Mouse (Mus musculus): ENCODE results near the gene E2f3. TPM values are rescaled to one million over a fixed set of nuclear protein-coding genes. Genes with fewer than 3 reads are reported as not detected.
A peak's percentile ranks its signal among the peaks of the same experiment; 100 is the strongest.

E2f3 gene
- total RNA-seq (2015; ENCODE audit: low replicate concordance) (3.8 and 5.0 TPM in 2 replicates), total RNA-seq (2017; ENCODE audit: low replicate concordance) (6.3 and 7.7 TPM in 2 replicates)

DNA sequence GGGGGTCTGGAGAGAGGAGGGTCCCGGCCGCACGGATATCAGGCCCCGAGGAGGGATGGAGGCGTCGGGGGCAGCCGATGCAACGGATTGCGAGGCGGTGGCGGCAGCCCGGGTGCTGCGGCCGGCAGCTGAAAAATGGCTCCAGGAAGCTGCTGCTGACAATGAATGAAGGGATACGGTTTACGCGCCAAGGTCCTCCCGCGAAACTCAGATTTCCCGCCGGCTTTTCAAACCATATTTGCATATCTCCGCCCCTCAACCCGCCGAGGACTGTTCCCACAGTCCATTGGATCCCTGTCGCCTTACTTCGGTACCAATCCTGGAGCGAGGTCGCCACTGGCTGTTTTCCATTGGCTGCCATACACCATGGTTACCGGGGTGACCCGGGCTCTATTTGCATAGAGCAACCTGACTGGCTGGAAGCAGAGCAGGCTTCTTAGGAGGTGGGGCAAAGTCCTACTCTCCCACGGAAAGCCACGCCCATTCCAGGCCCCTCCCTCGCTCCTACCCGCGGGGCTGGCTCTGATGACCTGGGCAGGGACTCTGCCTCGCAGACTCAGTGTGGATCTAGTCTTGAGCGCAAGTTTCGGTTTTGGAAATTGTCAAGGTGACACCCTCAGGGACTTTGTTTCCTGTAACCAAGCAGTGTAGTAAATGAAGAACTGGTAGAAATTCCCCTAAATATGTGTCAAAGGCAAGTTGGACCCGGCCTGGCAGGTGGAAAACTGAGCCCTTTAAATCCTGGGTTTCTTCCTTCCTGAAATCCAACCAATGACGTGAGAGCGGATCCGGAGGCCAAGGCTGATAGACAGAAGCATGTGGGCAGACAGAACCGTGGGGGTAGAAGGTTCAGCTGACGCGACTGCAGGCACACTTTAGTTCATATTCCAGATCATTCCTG, at the start of gene E2f3:
Gene E2f3 (minus strand): TSS at position 209 of the 901 bp plus-strand sequence.
- ATAC-seq (replicated peaks; ENCODE audit: low FRiP score, poor library complexity, severe bottlenecking): peak; percentile 95

DNA sequence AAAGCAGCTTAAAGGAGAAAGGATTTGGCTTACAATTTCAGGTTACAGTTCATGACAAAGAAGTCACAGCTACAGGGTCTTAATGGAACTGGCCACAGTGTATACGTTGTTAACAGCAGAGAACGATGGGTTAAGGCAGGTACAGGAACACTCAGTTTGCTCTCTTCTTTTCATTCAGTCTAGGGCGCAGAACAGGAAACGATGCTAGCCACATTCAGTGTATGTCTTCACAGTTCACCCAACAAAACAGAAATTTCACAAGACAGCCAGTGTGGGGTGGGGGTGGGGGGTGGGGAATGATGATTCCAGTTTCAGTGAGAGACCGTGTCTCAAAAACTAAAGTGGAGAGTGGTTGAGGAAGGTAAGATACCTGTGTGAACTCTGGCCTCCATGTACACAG, 48.7 kb upstream of the E2f3 start:
- ATAC-seq (replicated peaks; ENCODE audit: low FRiP score, poor library complexity, severe bottlenecking): no peak

DNA sequence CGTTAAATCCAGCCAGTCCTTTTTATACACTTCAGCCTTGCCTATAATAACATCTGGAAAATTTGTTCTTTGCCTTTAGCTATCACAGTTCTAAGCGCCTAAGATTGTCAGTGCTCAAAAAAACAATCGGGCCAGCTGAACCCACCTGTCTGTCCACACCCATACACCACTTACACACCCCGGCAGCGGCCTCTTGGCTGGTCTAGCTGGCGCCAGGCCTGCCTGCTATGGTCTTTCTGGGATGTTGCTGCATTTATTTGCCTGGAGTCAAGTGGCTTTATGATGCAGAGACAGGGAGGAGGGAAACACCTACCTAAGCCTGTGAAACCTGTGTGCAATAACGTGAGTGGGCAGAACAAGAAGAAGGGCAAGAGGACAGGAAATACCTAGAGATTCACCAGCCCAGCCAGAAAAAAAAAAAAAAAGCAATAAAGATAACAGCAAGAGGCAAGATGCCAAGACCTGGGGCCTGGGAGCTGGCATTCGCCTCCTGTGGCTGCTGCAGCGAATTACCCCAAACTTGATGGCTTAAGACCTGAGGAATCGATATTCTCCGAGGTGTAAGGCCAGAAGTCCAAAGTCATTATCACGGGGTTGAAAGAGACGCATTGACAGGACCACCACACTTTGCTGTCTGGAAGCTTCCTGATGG, 45.9 kb upstream of the E2f3 start:
- ATAC-seq (replicated peaks; ENCODE audit: low FRiP score, poor library complexity, severe bottlenecking): no peak

DNA sequence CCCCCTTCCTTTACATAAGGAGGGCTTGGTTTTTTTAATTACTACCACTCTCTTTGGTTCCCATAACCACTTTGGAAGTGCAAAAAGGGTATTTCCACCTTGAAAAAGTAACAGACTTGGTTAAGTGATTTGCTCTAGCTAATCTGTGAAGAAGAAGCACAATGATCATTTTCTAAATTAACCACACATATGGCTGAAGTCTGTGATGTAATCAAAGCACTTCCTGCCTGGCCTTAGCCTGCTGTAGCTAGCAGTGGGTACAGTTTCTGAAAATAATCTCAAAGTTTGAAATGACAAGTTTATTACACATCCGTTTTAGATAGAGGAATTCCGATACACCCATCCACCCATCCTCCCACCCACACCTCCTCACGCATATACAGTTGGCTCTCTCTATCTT, 42.0 kb upstream of the E2f3 start:
- ATAC-seq (replicated peaks; ENCODE audit: low FRiP score, poor library complexity, severe bottlenecking): no peak

DNA sequence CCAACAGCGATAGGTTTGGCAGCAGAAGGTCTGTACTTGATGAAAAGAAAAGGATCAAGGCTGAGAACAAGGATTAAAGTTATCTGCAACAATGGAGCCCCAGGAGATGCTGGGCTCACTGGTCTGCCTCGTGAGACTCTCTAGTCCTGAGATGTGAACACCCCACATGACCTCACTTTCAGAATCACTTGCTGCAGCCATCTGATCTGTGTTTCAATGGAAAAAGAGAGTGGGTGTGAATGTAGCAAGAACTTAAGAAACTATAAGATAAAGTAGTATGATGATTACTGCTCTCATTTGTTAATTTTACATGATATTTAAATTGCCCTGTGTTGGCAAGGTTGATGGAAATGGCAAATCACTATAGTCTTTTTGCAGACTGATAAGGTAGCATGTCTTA, 36.6 kb upstream of the E2f3 start:
- ATAC-seq (replicated peaks; ENCODE audit: low FRiP score, poor library complexity, severe bottlenecking): no peak

DNA sequence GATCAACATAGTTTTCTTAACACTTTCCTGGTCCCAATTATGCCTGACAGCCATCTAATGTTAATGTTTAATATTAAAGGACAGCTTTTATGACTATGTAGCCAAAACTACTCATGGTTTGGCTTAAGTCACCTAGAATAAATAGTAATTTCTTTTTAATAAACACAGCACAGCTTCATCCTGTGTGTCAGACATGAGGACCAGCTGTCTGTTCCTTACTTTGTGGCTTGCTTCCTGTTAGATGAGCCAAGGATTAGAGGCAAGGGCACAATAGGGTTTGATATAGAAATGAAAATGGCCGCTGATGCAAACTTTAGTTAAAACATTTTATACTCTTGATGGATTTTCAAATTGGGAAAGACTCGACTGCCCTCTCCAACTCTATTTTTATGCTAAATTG, 32.7 kb upstream of the E2f3 start:
- no peak for ATAC-seq (replicated peaks; ENCODE audit: low FRiP score, poor library complexity, severe bottlenecking)

DNA sequence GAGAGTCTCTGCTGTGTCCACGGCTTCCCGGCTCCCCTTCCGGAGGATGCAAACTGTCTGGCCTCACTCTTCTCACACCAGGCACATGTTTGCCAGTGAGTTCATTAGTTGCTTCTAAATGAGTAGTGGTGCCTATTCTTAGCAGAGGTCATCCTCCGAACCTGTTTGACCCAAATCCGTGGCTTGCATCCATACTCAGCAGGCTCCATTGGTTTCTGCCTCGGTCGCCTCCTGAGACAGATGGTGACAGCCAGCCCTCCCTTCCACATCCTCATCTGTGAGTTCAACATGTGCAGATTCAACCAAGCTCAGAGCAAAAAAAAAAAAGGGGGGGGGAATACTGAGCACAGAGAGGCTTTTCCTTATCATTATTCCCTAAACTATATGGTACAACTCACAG, 31.7 kb upstream of the E2f3 start:
- no peak for ATAC-seq (replicated peaks; ENCODE audit: low FRiP score, poor library complexity, severe bottlenecking)

DNA sequence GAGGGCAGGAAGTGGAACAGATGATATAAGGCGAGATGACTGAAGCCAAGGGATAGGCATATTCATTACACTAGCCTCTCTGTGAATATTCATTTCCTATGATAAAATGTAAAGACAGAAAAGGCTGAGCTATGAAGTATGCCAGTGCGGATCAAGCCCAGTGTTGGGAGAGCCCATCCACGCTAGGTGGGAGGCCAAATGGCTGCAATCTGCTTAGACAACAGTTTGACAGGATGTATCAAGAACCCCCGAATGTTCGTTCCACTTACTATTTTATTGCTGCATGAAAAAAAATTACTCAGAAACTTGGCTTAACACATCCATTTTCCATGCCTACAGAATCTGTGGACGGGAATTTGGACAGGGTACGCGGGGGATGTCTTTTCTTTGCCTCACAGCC, 28.7 kb upstream of the E2f3 start:
- no peak for ATAC-seq (replicated peaks; ENCODE audit: low FRiP score, poor library complexity, severe bottlenecking)

DNA sequence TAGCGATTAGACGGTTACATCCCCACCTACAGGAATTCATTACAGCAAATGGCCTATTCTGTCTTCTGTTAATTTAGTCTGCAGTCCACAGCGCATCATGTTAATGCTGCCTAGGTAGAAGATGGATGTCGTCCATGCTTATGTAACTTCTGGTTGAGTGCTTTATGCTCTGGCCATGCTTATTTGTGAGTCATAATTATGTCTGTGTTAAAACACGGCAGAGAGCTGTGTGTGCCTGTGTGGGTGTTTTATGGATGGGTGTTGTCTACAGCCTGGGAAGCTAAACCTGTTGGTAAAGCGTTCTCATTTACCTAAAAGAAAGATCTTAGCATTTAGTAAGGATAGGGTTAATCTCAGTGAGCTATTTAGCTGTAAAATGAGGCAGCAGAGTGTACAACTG, 26.4 kb upstream of the E2f3 start:
- ATAC-seq (replicated peaks; ENCODE audit: low FRiP score, poor library complexity, severe bottlenecking): no peak

DNA sequence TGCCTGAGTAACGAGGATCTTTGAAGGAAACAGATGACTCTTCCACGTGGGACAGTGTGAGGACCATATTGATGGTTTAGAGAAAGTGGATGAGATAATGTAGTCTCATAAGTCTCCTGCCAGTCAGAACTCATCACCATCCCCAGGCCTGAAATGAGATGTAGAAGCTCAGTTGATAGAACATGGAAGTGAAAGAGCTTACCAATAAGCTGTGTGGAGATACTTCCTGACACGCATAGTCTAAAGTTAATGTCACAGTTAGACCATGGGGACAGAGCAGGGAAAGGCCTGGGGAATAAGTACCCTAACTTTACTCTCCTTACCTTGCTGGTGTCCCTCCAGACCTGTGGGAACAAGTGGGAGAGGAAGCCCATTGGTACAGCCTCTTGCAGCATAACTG, 22.9 kb upstream of the E2f3 start:
- ATAC-seq (replicated peaks; ENCODE audit: low FRiP score, poor library complexity, severe bottlenecking): no peak

DNA sequence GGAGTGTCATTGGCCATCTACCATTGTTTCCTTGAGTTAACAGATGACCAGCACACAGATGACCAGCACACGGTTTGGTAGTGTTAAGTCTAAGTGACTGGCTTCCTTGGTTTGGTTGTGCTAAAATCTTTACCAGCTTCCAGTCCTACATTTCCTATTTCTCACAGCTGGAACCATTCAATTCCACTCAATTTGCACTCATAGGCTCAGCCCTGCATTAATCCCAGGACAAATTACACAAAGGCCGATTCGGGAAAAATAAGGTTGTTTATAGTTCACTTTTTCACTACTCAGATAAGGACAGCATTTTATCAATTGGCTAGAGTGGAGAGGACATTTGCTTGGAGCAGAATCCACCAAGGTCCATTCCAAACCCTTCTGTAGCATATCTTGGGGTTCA, 19.6 kb upstream of the E2f3 start:
- ATAC-seq (replicated peaks; ENCODE audit: low FRiP score, poor library complexity, severe bottlenecking): no peak

DNA sequence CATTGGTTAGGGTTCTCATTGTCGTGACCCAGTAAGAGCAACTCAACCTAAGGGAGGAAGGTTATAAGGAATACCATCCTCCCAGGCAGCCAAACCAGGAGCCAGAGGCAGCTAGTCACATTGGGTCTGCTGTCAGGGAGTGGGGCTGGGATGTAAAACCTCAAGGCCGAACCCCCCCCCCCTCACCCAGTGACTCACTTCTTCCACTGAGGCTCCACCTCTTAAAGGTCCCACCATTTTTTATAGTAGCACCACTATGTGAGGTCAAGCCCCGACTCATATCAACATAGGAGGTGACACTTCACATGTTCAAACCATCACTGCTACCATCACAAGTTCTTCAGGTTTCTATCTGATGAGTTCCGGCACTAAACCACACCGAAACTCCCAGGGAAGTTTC, 19.0 kb upstream of the E2f3 start:
- ATAC-seq (replicated peaks; ENCODE audit: low FRiP score, poor library complexity, severe bottlenecking): no peak

DNA sequence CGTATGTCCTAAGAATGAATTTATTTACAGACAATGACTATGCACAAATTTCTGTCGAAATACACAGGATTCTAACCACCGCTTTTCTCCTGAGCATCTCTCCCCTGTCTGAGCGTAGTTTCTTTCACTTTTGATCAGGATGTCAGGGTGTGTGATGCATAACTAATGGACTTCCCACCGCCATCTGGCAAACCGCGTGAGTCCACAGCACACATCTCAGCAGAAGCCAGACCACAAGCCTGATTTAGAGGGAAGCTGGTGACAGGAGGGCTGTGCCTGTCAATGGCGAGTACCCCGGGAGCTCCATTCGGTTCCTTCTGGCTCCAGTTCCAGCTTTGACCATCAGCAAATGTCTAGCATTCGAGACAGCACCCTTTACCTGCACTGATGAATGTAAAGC, 17.3 kb upstream of the E2f3 start:
- ATAC-seq (replicated peaks; ENCODE audit: low FRiP score, poor library complexity, severe bottlenecking): no peak

DNA sequence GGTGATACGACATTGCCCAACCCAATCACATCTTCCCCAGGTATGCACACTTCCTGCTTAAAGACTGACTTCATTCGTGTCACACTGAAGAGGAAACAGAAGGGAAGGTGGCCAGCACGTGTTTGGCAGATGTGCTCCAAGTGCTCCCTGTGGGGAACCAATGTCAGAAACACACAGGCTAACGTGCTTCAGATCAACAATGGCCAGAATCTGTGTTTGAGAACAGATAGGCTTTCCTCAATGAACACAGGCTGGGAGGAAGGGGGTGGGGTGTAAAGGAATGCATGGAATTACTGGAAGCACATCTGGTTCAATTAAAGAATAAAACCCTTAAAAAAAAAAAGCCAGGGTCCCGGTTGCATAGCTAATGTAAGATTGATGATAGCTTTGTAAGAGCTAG, 15.2 kb upstream of the E2f3 start:
- no peak for ATAC-seq (replicated peaks; ENCODE audit: low FRiP score, poor library complexity, severe bottlenecking)

DNA sequence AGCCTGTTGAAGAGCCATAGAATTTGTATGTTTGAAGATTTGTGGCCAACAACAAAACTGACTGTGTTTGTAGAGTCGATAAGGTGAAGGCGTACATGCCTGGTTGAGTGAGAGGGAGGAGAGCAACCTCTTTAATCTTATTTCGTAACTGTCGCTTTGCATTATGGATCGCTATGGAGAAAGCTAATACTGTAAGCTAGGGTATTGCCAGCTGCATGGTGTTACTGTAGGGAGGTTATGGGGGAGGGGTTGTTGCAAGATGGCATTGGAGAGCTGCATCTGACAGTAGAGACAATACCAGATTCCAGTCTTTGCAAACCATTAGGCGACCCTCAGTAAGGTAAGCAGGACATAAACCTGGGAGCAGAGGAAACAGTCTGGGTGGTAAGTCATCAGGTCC, 2.1 kb upstream of the E2f3 start:
- no peak for ATAC-seq (replicated peaks; ENCODE audit: low FRiP score, poor library complexity, severe bottlenecking)

DNA sequence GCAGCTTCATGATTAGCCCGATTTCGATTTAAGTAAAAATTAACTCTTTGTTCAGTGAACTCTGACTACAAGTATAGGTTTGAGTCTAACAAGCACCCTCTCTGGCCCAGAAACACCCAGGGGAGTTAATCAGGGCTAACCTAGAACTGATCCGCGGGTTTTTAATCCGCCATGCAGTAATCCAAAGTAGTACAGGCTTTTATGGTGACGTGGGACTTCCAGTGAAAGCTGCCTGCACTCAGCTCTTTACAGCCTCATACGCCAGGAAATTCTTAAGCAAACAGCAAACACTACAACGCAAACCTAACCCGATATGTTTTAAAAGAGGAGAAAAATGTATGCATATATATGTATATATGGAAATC, 875 bp upstream of the E2f3 start:
- ATAC-seq (replicated peaks; ENCODE audit: low FRiP score, poor library complexity, severe bottlenecking): no peak

DNA sequence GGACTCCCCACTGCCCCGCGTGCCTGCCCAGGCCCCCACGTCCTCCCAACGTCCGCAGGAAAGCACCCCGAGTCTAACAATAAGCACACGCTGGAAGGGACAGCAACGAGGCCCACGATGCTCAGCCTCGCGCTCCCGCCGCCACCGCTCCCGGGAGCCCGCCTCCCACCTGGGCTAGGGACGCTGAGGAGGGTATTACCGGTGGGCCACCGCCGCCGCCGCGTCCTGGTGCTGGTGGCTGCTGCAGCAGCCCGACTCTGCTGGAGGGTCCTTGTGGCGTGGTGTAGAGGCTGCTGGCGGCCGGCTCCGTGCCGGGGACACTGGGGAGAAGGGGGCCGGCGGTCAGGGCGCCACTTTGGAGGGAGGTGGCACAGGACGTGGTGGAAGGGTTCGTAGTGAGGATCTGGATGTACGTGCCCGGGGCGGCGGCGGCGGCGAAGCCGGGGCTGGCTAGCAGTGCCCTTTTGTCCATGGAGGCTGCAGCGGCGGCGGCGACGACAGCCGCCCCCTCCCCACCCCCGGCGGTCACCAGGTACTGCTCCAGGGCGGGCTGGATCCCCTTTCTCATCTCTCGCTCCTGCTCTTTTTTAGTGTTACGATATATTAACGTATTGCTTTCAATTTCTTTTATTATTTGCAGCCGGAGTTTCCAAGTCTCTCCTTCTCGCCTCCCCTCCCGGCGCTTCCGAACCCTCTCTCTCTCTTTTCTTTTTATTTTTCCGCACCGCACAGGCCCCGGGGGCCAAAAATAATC, 585 bp downstream of the E2f3 start:
- no peak for ATAC-seq (replicated peaks; ENCODE audit: low FRiP score, poor library complexity, severe bottlenecking)

DNA sequence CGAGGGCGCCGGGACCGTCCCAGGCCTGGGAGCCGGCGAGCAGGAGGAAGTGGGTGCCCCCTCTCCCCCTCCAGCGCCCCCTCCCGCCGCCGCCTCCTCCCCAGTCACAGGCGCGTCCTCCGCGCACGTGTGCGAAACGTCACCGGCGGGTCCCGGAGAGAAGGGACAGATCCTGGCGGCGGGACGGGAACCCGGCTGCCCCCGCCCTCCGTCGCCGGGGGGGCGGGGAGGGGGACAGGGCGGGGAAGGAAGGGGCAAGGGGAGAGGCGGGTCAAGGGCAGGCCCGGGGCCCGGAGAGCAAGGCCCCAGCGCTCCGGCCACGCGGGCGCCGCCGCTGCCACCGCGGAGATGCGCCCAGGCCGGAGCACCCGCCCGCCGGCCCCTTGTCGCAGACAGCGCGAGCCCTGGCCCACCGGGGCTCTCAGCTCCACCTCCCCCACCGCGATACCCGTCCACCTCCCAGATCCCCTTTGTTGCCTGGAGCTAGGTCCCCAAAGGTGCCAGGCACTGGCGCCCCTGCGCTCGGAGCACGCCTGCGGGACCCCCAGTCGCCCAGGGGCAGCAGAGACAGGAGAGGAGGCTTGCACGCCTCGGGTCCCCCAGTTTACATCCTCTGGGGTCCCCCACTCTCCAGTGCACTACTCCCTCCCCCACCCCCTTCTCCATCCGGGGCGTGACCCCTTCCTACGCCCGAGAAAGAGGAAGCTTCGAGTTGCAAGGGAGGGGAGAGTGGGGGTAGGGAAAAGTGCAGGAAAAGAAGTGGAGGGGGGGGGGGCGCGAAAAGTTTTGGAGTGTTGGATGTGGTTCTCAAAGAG, 1.4 kb downstream of the E2f3 start:
- ATAC-seq (replicated peaks; ENCODE audit: low FRiP score, poor library complexity, severe bottlenecking): no peak

DNA sequence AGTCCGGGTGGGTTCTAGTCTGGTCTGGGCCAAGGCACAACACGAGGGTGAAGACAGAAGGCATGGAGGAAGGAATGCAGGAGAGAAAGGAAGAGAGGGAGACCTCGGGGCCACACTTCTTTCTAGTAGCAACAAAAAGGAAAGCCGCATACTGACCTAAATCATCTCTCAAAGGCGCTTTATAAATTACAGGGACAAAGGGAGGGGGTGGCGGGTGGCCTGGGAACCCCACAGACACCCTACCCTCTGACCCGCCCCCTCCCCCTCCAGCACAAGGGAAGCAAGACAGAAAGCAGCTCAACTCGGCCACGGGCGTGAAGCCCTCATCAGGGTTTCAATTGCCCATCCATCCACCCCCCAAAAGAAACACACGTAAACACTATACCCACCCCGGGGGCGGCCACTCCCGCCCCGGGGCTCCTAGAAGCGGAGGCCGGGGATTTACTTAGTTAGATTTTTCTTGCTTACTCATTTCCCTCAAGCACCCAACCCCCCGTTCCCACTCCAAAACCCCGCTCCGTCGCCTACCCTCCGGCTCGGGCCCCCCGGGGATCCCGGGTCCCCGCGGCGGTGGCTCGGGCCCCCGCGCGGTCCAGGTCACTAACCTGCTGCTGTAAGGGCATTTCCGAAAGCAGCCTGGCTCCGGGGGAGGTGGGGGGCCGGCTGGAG, 2.2 kb downstream of the E2f3 start:
- ATAC-seq (replicated peaks; ENCODE audit: low FRiP score, poor library complexity, severe bottlenecking): no peak
